Mouse (Mus musculus): ENCODE results near the gene Rgs14.

DNA sequence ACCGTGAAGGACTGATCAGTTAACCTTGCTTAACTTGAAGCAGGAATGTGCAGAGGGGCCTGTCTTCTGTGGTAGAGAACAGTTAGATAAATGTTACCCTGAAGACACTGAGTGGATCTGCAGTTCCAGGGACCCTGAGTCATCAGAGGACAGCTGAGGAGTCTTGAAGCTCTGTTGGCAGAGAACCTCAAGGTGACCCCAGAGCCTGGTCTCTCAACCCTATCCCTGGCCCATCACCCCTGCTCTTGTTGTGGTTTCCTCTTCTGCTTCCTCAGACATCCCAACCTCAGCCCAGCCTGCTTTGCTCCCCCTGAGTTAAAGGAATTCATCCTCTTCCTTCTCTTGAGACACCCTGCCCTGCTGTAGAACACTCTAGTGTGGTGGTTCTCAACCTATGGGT is 28.6 kb downstream of the Rgs14 start, which contains the start of gene Slc34a1:
- TF ChIP-seq CTCF (IDR thresholded peaks at IDR 0.05; ENCODE audit: borderline replicate concordance, insufficient read depth, low read length) (no peak), POLR2A (IDR thresholded peaks at IDR 0.05; ENCODE audit: low read depth, low read length) (no peak)
